Mouse (Mus musculus) CD8-positive naive resting alpha-beta T cell, adult 2 months (primary cell): ENCODE measurements at regions not wholly inside any gene's neighbourhood (a gene's known extent, or its start where the extent isn't known, plus 50 kb on each side); places are given as distances from the start of the nearest gene placed in this dataset.

Source experiments
- DNase-seq, 2 experiments: peaks; one replicate each; pipeline ENCODE4 v3.0.0; 2022; ENCODE audit warnings: low read depth in 2 of 2, low spot score in 2 of 2

GRCm38 (mm10) chr16:25042669-25043440 lies 243.8 kb upstream of the Tprg start:
- DNase-seq: no peak

DNA sequence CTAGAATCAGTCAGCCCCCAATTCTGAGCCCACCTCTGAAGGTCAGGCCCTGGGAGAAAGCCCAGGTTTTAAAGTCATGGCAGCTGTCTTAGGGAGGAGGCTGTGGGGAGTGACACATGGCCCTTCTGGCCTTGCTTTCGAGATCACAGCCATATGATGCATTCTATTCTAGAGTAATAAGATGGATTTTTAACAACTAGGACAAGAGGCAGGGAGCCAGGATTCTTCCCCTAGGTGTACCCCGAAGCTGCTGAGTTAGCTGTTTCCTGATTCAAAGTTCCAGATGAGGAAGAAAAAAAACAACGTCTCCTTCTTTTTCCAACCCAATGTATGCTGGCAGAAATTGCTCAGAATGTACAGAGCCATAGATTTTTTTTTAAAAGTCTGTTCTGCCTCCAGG lies 242.0 kb upstream of the Tprg start:
- no peak for DNase-seq

DNA sequence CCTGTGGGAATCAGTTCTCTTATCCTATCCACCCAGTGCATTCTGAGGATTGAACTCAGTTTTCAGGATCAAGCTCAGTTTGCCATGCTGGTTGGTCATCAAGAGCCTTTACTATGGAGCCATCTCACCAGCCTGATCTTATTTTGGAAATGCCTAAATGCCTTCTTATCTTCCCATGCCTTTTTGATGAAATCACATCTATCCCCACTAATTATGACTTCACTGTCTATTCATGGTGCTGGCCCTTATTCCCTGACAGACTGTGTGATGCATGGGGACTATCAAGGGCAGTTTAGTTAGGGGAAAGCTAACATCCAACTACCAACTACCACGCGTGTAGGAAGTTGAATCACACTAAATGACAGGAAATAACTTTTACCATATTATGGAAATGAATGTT lies 238.9 kb upstream of the Tprg start:
- no peak for DNase-seq

GRCm38 (mm10) chr16:25049928-25050510 lies 236.6 kb upstream of the Tprg start:
- DNase-seq: no peak

DNA sequence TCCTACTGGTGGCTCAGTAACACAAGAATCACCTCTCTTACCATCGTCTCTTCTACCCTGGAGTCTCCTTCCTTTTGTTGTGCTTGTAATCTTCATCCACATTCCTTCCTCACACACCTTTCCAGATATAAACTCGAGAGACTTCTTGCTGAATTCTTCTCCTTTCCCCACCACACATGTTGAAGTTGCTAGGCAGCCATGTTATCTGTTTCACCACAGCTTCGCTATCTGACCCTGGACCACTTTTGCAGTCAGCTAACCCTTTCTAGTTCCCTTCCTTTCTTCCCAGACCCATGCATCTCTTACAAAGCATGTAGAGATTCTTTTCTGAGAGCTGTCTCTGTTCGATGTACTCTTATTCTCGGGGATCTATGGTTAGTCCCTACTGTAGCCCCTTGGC lies 235.6 kb upstream of the Tprg start:
- DNase-seq: no peak

GRCm38 (mm10) chr16:25052428-25052827 lies 234.2 kb upstream of the Tprg start:
- no peak for DNase-seq

GRCm38 (mm10) chr16:25052917-25053343 lies 233.7 kb upstream of the Tprg start:
- DNase-seq: no peak

DNA sequence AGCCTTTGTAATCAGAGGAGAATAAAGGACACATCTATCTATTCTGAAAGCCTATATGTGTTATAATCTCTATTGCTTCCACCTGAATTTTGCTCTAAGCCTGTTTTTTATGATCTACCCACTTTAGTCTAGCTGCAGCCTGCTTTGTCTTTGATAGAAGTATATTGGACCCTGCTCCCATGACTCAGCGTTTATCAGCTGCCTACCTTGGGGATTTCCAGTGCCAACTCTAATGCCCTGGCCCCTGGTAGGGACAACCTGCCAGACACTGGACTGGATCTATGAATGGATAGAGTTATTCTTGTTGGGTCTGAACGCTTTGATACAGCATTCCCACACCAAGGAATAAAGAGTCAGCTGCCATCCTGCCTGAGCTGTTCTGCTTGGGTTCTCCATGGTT lies 232.3 kb upstream of the Tprg start:
- no peak for DNase-seq

DNA sequence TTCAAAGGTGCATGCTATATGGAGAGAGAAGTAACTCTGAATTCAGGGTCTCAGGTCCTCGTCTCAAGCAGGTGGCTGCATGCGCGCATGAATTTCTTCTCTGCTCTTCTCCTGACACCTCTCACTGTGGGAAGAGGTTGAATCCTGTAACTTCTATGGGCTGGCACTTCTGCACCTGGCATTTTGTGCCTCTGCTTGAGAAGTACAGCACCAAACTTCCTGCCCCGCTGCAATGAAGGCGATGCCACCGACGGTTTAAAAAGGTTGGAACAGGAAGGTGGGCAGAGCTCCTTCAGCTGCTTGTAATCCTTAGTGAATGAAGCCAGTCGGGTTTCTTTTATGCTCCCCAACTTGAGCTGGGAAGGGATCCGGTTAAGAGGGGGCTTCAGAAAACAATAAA lies 231.2 kb upstream of the Tprg start:
- no peak for DNase-seq

DNA sequence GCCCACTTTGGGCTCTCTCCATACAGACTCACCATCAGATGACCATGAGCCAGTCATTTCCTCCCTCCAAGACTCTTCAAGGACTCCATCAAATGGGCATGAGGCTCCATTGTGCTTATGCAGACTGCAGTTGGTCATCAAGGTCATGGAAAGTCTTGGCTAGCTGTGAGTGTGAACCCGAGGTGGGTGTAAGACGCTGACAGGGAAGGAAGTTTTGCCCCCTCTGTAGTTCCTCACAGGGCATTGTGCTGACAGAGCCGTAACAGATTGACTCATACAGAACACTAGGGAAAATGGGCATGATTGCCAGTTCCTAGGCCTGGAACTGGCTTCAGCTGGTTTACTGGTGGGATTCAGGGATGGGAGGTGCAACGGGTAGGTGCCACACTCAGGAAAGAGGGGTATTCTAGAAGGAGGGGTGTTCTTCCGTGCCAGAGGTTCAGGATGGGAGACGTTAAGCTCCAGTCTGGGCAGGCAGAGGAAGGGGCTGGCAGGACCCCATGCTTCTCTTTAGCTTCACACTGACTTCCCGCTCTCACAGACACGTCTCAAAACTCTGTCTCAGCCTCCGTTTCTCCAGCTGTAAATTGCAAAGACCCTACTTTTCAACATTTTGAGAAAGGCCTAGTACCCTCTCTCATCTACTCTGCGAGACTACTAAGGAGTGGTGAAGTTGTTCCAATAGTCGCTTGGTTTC lies 228.4 kb upstream of the Tprg start:
- DNase-seq: no peak

DNA sequence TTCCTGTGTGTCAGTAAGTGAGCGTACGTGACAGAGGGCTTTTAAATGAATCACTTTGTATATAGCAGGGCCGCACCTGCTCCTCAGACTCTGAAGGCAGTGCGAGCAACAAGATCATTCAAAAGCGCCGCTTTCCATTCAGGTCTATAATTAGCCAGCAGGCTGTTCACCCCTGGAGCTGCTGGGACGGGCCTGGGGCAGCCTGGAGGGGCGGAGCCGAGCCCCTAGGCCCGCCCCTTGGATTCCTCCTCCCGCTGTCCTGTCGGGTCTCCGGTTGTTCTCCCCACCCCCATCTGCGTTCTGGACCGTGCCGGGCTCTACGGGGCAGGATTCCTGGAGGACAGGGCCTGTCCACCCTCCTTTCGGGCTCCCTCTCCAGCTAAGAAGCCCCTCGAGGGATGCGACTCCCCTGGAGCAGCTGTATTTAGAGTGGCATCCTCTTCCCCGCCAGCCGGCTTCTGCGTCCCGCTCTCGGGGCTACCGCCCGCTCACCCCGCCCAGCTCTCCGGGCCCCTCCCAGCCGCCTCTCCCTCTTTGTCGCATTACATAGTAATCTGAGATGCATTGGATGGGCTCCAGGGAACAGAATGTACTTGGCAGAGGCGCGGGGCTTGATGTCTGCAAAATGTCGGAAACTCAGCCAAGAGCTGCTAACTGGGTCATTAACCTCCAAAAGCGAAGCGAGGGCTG lies 227.7 kb upstream of the Tprg start:
- DNase-seq: peak; percentile 39 to 53

GRCm38 (mm10) chr16:25059504-25059992 lies 227.1 kb upstream of the Tprg start:
- peak; percentile 5 to 24 for DNase-seq

- DNase-seq: no peak
These were observed 226.4 kb upstream of the Tprg start for GRCm38 (mm10) chr16:25060266-25060665.

GRCm38 (mm10) chr16:25061631-25062030 lies 225.0 kb upstream of the Tprg start:
- no peak for DNase-seq

DNA sequence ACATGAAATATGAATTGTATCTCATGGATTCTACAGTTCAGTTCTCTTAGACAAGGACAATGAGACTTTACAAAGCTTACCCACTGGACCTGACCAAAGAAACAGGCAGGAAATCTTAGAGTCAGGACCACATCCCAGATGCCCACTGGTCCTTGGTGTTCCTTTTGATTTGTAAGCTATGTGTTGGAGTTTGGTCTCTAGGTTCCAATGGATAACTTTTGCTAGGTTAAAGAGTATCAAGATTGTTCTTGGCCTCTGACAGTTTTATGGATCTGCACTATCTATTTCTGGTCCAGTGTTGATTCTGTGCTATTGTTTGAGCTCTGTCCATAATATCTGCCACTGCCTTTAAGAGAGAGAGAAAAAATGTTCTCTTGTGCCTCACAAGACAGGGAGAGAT lies 222.6 kb upstream of the Tprg start:
- no peak for DNase-seq

GRCm38 (mm10) chr16:25064538-25064937 lies 222.1 kb upstream of the Tprg start:
- DNase-seq: peak; percentile 61 to 72

GRCm38 (mm10) chr16:25066822-25067221 lies 219.8 kb upstream of the Tprg start:
- no peak for DNase-seq

DNA sequence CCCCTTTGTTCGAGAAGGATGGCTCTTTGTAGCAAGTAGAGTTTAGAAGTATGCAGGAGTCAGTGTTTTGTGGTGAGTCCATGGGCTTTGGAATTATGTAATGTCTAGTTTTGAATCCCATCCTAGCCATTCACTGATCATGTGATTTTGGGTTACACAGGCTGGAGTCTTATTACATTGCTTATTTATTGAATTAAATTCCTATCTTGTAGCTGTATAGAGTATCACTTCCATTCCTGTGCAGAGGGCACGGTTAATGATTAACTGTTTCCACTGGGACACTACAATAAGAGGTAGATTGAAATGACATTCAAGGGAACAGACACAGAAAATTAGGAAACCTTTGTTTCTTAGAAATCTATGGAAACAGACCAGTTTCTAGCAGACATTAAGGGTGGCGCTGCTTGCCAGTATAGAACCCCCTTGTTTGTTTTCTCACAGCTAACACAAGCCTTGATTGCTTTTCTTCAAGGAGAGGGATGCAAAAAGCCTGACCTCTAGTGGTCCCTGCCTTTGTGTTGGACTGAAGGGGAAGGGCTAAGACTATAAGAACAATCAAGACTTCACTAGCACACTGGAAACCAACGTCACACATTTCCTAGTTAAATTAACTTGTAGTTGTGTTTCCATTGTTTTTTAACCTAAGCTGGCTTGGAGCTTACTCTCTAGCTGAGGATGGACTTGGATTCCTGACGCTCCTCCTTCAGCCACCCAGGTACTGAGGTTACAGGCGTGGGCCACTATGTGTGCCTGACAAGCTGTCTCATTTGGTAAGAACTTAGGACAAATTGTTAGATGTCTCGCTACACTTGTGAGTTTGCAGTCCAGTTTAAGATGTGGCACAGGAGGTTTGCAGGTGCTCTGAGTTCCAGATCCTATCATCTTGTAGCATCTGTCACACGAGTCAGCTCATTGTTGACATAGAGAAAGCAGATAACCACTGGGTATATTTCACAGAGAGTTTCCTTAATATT lies 219.1 kb upstream of the Tprg start:
- no peak for DNase-seq

- no peak for DNase-seq
These were observed 205.8 kb upstream of the Tprg start for GRCm38 (mm10) chr16:25080811-25081210.

- DNase-seq: no peak
These were observed 202.9 kb upstream of the Tprg start for GRCm38 (mm10) chr16:25083729-25084128.
